Mouse (Mus musculus): ENCODE measurements around the gene Rhox4d.
"Not testable (repeated sequence)": the region's sequence is repeated elsewhere in the genome, so short reads cannot be mapped to it uniquely, and the experiment has no call there.

Rhox4d gene

DNA sequence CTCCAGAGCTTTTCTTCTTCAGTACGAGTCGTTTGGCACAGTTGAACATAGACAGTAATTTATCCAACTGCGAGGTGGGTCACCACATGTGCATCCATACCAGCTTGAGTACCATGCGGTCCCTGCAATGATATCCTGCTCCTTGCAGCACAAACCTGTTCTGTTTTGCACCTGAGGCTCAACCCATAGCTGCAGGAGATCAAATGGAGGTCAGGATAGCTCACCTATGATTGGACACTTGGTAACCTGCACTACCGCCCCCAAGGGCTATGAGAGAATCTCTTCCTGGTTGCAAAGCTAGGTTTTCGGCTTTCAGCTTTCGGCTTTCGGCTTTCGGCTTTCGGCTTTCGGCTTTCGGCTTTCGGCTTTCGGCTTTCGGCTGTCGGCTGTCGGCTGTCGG is at the start of gene Rhox4d:
Gene Rhox4d (plus strand): TSS at position 301 of the 400 bp plus-strand sequence.
- DNase-seq (ENCODE audit: low spot score in 2 of 2), result not testable (repeated sequence)

DNA sequence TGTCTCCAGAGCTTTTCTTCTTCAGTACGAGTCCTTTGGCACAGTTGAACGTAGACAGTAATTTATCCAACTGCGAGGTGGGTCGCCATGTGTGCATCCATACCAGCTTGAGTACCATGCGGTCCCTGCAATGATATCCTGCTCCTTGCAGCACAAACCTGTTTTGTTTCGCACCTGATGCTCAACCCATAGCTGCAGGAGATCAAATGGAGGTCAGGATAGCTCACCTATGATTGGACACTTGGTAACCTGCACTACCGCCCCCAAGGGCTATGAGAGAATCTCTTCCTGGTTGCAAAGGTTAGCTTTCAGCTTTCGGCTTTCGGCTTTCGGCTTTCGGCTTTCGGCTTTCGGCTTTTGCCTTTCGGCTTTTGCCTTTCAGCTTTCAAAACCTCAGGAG is 34.1 kb upstream of the Rhox4d start, which contains the start of gene Rhox4c:
Gene Rhox4c (plus strand): TSS at position 301 of the 400 bp plus-strand sequence.
- not testable (repeated sequence) for DNase-seq (ENCODE audit: low spot score in 2 of 2)

- DNase-seq (ENCODE audit: low spot score in 2 of 2), result not testable (repeated sequence)
Observed at GRCm38 (mm10) chrX:37530152-37530551, 16.0 kb downstream of the Rhox4d start, which contains the start of gene Rhox2e. Gene Rhox2e, plus strand, starts transcription at chrX:37530452.

DNA sequence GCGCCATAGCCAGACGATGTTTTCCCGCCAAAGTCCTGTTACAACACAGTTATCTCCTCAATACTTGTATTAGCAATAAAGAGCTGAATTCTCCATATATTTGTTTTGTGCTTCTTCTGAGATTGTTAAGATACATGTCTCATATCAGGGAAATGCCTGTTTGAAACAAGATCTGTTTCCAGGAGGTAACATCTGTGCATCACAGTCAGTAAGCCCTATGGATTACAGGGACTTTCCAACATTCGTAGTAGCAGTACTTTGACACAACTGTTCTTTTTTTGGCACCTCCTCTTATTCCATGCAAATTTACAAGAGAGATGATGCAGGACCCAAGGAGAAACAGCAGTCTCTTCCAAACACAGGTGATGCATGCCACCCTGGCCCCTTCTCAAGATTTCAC is 27.6 kb downstream of the Rhox4d start, which contains the start of gene Rhox3e:
Gene Rhox3e (plus strand): TSS at position 301 of the 400 bp plus-strand sequence.
- DNase-seq (ENCODE audit: low spot score in 2 of 2), result not testable (repeated sequence)

DNA sequence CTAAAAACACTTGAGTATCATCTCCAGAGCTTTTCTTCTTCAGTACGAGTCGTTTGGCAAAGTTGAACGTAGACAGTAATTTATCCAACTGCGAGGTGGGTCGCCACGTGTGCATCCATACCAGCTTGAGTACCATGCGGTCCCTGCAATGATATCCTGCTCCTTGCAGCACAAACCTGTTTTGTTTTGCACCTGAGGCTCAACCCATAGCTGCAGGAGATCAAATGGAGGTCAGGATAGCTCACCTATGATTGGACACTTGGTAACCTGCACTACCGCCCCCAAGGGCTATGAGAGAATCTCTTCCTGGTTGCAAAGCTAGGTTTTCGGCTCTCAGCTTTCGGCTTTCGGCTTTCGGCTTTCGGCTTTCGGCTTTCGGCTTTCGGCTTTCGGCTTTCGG is 43.0 kb downstream of the Rhox4d start, which contains the start of gene Rhox4e:
Gene Rhox4e (plus strand): TSS at position 301 of the 400 bp plus-strand sequence.
- DNase-seq (ENCODE audit: low spot score in 2 of 2), result not testable (repeated sequence)

All from spleen, postnatal 14 days (tissue).